Mouse (Mus musculus): Measurements from ENCODE around the gene Sarm1.

GRCm38 (mm10) chr11:78447168-78447567 is 50.4 kb downstream of the Sarm1 start:
- TF ChIP-seq EP300 (optimal IDR thresholded peaks at IDR 0.05) (no peak), CTCF (IDR thresholded peaks at IDR 0.05; ENCODE audit: low read depth) (no peak)
